Mouse (Mus musculus) ES-E14 (cell line): ENCODE results near the gene Grb2.

Source experiments
- CHD2 ChIP-seq: IDR thresholded peaks from 2 replicates; pipeline ENCODE4 v1.6.1; 2014; ENCODE audit warnings: mild to moderate bottlenecking, low read depth, low read length, inconsistent platforms
- HCFC1 ChIP-seq: IDR thresholded peaks from 2 replicates; pipeline ENCODE4 v1.6.1; 2012; ENCODE audit warnings: low read length, inconsistent platforms, borderline replicate concordance; ENCODE audit not compliant: insufficient read depth
- MAFK ChIP-seq: IDR thresholded peaks from 2 replicates; pipeline ENCODE4 v1.6.1; 2014; ENCODE audit warnings: mild to moderate bottlenecking, low read depth, low read length, inconsistent platforms; ENCODE audit not compliant: insufficient read depth
- ZC3H11A ChIP-seq: IDR thresholded peaks from 2 replicates; pipeline ENCODE4 v1.6.1; 2012; ENCODE audit warnings: low read depth, mild to moderate bottlenecking, inconsistent platforms, low read length, borderline replicate concordance
- ZNF384 ChIP-seq: IDR thresholded peaks from 2 replicates; pipeline ENCODE4 v1.6.1; 2012; ENCODE audit warnings: low read depth, low read length, inconsistent platforms

DNA sequence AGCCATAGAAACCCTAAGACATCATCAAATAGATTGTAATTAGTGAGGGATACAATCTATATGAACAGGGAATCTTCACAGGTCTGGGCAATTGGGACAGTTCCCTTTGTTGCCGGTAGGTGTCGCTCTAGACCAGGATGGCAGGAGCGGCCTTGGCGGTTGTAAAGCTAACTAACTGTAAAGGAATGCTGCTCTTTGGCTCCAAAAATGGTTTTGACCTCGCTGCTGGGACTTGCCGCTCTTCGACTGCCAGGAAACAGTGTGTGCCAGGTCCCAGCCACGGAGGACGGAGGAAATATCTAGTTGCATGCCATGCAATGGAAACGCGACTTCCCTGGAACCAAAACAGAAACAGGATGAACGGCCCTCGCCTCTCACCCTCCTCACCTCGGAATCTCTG lies 14.2 kb upstream of the Grb2 start:
- TF ChIP-seq ZNF384 (no peak), CHD2 (no peak), ZC3H11A (peak; percentile 91), HCFC1 (no peak), MAFK (no peak)
